Mouse (Mus musculus) midbrain, embryonic 15.5 days (tissue): Measurements from ENCODE around the gene Arhgap23. TPM values are rescaled to one million over a fixed set of nuclear protein-coding genes. Genes with fewer than 3 reads are reported as not detected.

Source experiments
- ATAC-seq: fragments of 200-750 bp; cut with Nextera tagmentation; replicated peaks from 2 replicates; pipeline ENCODE4 v1.8.0; 2017; ENCODE audit warnings: moderate TSS enrichment
- H3K27ac ChIP-seq: fragments of 300-500 bp; sonication (generic); 2 replicates; pipeline ENCODE4 v1.5.1; 2015; ENCODE audit warnings: mild to moderate bottlenecking, inconsistent platforms
- H3K27me3 ChIP-seq: fragments of 300-500 bp; sonication (generic); replicated peaks from 2 replicates; pipeline ENCODE4 v1.6.1; 2015; ENCODE audit warnings: inconsistent platforms
- H3K36me3 ChIP-seq: fragments of 300-500 bp; sonication (generic); replicated peaks from 2 replicates; pipeline ENCODE4 v1.6.1; 2015; ENCODE audit warnings: inconsistent platforms
- H3K4me1 ChIP-seq: fragments of 300-500 bp; sonication (generic); 2 replicates; pipeline ENCODE4 v1.6.1; 2015; ENCODE audit warnings: inconsistent platforms
- H3K4me2 ChIP-seq: fragments of 300-500 bp; sonication (generic); 2 replicates; pipeline ENCODE4 v1.6.1; 2015; ENCODE audit warnings: inconsistent platforms, mild to moderate bottlenecking, moderate library complexity
- H3K4me3 ChIP-seq: fragments of 300-500 bp; sonication (generic); 2 replicates; pipeline ENCODE4 v1.5.1; 2015; ENCODE audit warnings: mild to moderate bottlenecking, inconsistent platforms
- H3K9ac ChIP-seq: fragments of 300-500 bp; sonication (generic); 2 replicates; pipeline ENCODE4 v1.6.1; 2015; ENCODE audit warnings: mild to moderate bottlenecking, inconsistent platforms
- H3K9me3 ChIP-seq: fragments of 300-500 bp; sonication (generic); 2 replicates; pipeline ENCODE4 v1.6.1; 2016; ENCODE audit warnings: inconsistent platforms
- WGBS: fragments of 180-500 bp; shearing (Covaris S2); methylation state at CpG from one replicate; pipeline ENCODE4 v1.1.7; 2015; ENCODE audit warnings: mixed read lengths; 5-methylcytosine and 5-hydroxymethylcytosine counted together
- polyA plus RNA-seq: library from polyadenylated mRNA; unstranded; fragments of >200 nt; fragmentation: Nextera tagmentation; extraction: Ambion mirVana; gene quantifications from 2 replicates; pipeline ENCODE4 v1.2.1, GENCODE M21; 2015

Gene Arhgap23
- polyA plus RNA-seq, 1 experiment from 2014 or later, result 10.9 TPM

GRCm38 (mm10) chr11:97521741-97522474, 106.6 kb downstream of the Arhgap23 start:
- 84% methylated on average over 29 of the region's 29 CpGs for WGBS
- H3K4me1 ChIP-seq, result peaks cover 15% of the 10 kb centered on the region
- no peak overlapping the region for H3K27ac ChIP-seq
- H3K4me3 ChIP-seq, result no peak overlapping the region
- peaks cover 53% of the 10 kb centered on the region for H3K36me3 ChIP-seq
- H3K9me3 ChIP-seq, result no peaks in the 10 kb centered on the region
- no peaks in the 10 kb centered on the region for H3K27me3 ChIP-seq
- no peak overlapping the region for H3K4me2 ChIP-seq
- no peak for ATAC-seq
- no peak overlapping the region for H3K9ac ChIP-seq

- Histone ChIP-seq H3K27ac (peak overlapping the region; percentile 60), H3K9ac (no peak overlapping the region)
These were observed 107.8 kb downstream of the Arhgap23 start for GRCm38 (mm10) chr11:97523107-97523506.

DNA sequence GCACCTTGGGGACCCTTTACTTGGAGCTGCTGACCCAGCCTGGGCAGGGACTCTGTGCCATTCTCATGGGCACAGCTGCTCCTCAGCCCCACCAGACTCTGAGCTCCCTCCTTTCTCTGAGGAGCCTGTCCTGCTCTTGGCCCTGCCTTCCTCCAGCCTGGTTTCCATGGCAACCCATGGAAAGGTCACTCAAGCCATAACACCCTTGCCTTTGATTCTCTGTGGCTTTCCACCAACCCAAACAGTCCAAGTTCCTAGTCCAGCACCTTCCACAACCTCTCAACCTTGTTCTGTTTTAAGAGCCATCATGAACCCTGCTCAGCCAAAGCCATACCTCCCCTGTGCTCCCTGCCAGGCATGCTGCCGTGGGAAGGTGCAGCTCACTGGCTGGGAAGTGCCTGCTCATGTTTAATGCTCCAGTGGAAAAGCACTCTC, 108.5 kb downstream of the Arhgap23 start:
- Histone ChIP-seq H3K4me3 (no peak overlapping the region), H3K27me3 (no peaks in the 10 kb centered on the region), H3K9ac (no peak overlapping the region), H3K4me1 (peaks cover 15% of the 10 kb centered on the region), H3K27ac (peak overlapping the region; percentile 60), H3K36me3 (peaks cover 48% of the 10 kb centered on the region), H3K9me3 (no peaks in the 10 kb centered on the region), H3K4me2 (0 out of 2 replicates have a peak overlapping the region, but pooled peaks have one; percentile 2)
- peak; percentile 44 for ATAC-seq
- 0% methylated on average over 1 of the region's 1 CpGs for WGBS

More at GRCm38 (mm10) chr11:97523107-97523506, 107.8 kb downstream of the Arhgap23 start:
- Histone ChIP-seq H3K4me1 (peaks cover 15% of the 10 kb centered on the region), H3K4me3 (no peak overlapping the region), H3K9me3 (no peaks in the 10 kb centered on the region), H3K4me2 (no peak overlapping the region), H3K36me3 (peaks cover 53% of the 10 kb centered on the region), H3K27me3 (no peaks in the 10 kb centered on the region)
- no peak for ATAC-seq
- WGBS, result 89% methylated on average over 14 of the region's 14 CpGs

GRCm38 (mm10) chr11:97524306-97524705, 109.0 kb downstream of the Arhgap23 start:
- Histone ChIP-seq H3K4me1 (peaks cover 15% of the 10 kb centered on the region), H3K4me2 (no peak overlapping the region), H3K27me3 (no peaks in the 10 kb centered on the region), H3K4me3 (no peak overlapping the region), H3K9ac (no peak overlapping the region), H3K9me3 (no peaks in the 10 kb centered on the region), H3K27ac (peak overlapping the region; percentile 60), H3K36me3 (peaks cover 43% of the 10 kb centered on the region)
- WGBS, result 64% methylated on average over 9 of the region's 9 CpGs
- ATAC-seq, result no peak

- no peaks in the 10 kb centered on the region for H3K9me3 ChIP-seq
- WGBS, result 94% methylated on average over 6 of the region's 6 CpGs
- no peak overlapping the region for H3K9ac ChIP-seq
- no peak overlapping the region for H3K4me2 ChIP-seq
- H3K27me3 ChIP-seq, result no peaks in the 10 kb centered on the region
- H3K27ac ChIP-seq, result peak overlapping the region; percentile 38; the same call in 1 of the 2 replicates
- H3K36me3 ChIP-seq, result peaks cover 41% of the 10 kb centered on the region
- no peak for ATAC-seq
- peaks cover 15% of the 10 kb centered on the region for H3K4me1 ChIP-seq
- H3K4me3 ChIP-seq, result no peak overlapping the region
These were observed 110.0 kb downstream of the Arhgap23 start for GRCm38 (mm10) chr11:97525313-97525712.

DNA sequence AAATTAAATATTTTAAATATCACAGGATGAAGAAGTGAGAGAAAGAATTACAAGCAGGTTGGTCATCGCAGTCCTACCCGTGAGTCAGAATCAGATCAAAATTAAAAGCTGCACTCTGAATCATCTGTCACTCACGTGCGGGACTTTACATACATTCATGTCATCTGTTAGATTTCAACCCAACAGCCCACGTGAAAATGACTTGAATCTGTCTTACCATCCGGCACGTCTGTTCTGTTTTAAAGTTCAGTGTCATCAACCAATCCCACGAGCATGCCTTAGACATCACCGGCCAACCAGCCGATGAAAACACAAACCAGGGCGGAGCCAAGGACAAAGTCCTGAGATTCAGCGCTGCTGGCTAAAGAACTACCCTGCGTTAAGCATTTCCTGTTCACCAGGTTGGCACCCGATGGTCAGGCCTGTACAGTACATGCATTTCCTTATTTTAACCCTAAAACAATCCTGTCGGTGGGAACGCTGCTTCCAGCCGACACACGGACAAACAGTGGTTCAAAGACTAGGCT, 113.0 kb downstream of the Arhgap23 start:
- Histone ChIP-seq H3K4me3 (no peak overlapping the region), H3K4me1 (peaks cover 31% of the 10 kb centered on the region), H3K27ac (no peak overlapping the region), H3K36me3 (peaks cover 21% of the 10 kb centered on the region), H3K9ac (no peak overlapping the region), H3K4me2 (no peak overlapping the region), H3K27me3 (peaks cover 5% of the 10 kb centered on the region; the same call in 1 of the 2 replicates), H3K9me3 (no peaks in the 10 kb centered on the region)
- no peak for ATAC-seq
- 84% methylated on average over 18 of the region's 18 CpGs for WGBS

- no peak overlapping the region for H3K4me3 ChIP-seq
- H3K27ac ChIP-seq, result no peak overlapping the region
- H3K36me3 ChIP-seq, result peaks cover 15% of the 10 kb centered on the region
- 86% methylated on average over 5 of the region's 6 CpGs for WGBS
- peaks cover 26% of the 10 kb centered on the region for H3K4me1 ChIP-seq
- no peak overlapping the region for H3K4me2 ChIP-seq
- no peaks in the 10 kb centered on the region for H3K9me3 ChIP-seq
- no peak overlapping the region for H3K9ac ChIP-seq
- no peak for ATAC-seq
- H3K27me3 ChIP-seq, result peaks cover 14% of the 10 kb centered on the region; the same call in 1 of the 2 replicates
These were observed 114.7 kb downstream of the Arhgap23 start for GRCm38 (mm10) chr11:97530069-97530468.

DNA sequence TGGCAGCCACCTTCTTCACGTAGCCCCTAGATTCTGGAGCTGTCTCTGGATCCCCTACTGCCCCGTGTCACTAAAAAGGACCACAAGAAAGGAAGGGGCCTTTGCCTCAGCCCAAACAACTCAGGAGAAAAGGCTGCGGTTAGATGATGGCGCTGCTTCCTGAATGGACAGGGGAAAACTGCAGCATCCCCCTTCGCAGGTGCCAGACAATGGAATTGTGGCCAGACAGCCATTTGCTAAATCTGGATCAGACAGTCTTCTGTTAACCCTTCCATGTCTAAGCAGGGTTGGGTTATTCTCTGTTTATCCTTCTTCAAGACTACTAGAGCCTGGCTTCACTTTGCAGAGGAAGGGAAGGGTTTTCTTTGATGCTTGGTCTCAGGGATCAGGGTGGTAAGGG, 115.6 kb downstream of the Arhgap23 start:
- H3K27ac ChIP-seq, result no peak overlapping the region
- H3K4me1 ChIP-seq, result peaks cover 27% of the 10 kb centered on the region
- ATAC-seq, result no peak
- H3K4me2 ChIP-seq, result no peak overlapping the region
- 0 out of 2 replicates have a peak overlapping the region, but pooled peaks have one; percentile 1 for H3K9ac ChIP-seq
- no peak overlapping the region for H3K4me3 ChIP-seq
- peaks cover 20% of the 10 kb centered on the region for H3K27me3 ChIP-seq
- H3K36me3 ChIP-seq, result peaks cover 7% of the 10 kb centered on the region
- no peaks in the 10 kb centered on the region for H3K9me3 ChIP-seq
- WGBS, result 67% methylated on average over 5 of the region's 5 CpGs

DNA sequence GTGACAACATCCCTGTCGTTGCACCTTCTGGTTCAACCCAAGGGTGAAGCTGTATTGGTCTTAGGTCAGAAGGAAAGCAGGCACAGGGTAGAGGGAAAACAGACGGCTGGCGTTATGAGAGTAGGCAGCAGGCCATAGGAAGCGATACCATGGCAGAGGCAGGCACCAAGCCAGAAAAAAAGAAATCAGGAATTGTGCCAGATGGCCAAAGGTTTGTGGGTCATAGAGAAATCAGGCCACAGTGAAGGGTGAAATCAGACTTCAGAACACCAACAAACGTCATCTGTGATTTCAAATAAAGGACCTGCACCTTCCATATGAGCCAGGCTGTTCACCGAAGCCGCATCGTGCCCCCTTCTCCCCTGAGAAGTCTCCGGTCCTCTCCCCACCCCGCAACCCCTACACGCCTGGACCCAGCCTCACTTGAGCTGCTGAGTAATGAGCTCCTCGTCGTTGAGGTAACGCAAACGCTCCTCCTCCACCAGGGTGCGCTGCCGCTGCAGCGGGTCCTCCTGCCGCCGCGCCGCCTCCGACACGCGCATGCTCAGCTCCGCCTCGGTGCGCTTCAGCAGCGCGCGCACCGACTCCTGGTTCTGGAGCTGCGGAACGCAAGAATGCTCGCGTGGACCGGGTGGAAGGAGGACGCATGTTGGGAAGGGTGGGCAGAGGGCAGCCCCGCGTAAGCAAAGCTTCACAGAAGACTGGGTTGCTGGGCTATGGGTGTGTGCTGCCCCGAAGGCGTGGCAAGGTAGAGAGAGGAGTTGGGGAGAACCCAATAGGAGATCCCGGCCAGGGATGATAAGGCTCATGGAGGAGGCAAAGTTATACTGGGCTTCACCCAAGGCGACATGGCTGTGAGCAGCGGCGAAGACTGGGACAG, 116.3 kb downstream of the Arhgap23 start:
- H3K27ac ChIP-seq, result peak overlapping the region; percentile 18; the same call in 1 of the 2 replicates
- peaks cover 3% of the 10 kb centered on the region for H3K36me3 ChIP-seq

GRCm38 (mm10) chr11:97532354-97532753, 117.0 kb downstream of the Arhgap23 start:
- Histone ChIP-seq H3K4me2 (peak overlapping the region; percentile 54; the same call in 1 of the 2 replicates), H3K9me3 (no peaks in the 10 kb centered on the region), H3K27me3 (peaks cover 27% of the 10 kb centered on the region), H3K4me3 (no peak overlapping the region), H3K36me3 (no peaks in the 10 kb centered on the region; the same call in none of the 2 replicates), H3K4me1 (peaks cover 40% of the 10 kb centered on the region), H3K9ac (no peak overlapping the region), H3K27ac (no peak overlapping the region)
- ATAC-seq, result no peak
- WGBS, result 22% methylated on average over 8 of the region's 8 CpGs

More for the DNA sequence above, 116.3 kb downstream of the Arhgap23 start:
- Histone ChIP-seq H3K4me3 (peak overlapping the region; percentile 25), H3K4me2 (peak overlapping the region; percentile 54), H3K9me3 (no peaks in the 10 kb centered on the region), H3K4me1 (peaks cover 32% of the 10 kb centered on the region), H3K27me3 (peaks cover 27% of the 10 kb centered on the region), H3K9ac (0 out of 2 replicates have a peak overlapping the region, but pooled peaks have one; percentile 25)
- WGBS, result 8% methylated on average over 46 of the region's 46 CpGs
- ATAC-seq, result peak; percentile 65

DNA sequence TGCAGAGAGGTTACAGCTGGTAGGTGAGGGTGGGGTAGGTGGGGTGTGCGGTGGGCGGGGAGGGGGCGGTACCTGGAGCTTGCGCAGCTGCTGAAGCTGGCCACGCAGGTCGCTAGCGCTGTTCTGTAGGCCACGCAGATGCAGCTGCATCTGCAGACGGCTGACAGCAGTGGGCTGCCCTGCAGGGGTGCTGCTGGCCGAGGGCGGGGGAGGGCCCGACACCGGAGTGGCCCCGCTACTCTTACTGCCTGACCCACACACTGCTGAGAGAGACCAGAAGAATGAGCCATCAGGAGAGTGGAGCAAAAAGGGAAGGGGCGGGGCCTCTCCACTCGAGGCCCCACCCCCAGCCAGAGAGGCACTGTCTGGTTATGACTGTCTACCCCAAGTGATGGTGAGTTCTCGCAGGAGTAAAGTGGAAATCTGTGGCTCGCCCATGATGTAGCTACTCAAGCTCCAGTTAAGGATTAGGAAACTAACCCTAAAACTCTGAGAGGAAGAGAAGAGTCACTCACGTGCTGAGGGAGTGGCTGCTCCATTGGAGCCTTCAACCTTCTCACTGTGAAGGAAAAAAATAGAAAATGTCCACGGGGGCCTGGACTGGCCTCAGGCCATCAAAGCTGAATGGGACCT, 117.7 kb downstream of the Arhgap23 start:
- Histone ChIP-seq H3K4me2 (no peak overlapping the region), H3K4me3 (no peak overlapping the region), H3K9me3 (no peaks in the 10 kb centered on the region), H3K36me3 (no peaks in the 10 kb centered on the region; the same call in none of the 2 replicates), H3K27ac (no peak overlapping the region), H3K9ac (no peak overlapping the region), H3K27me3 (peaks cover 27% of the 10 kb centered on the region), H3K4me1 (peaks cover 45% of the 10 kb centered on the region)
- peak; percentile 35; the same call in 1 of the 2 replicates for ATAC-seq
- WGBS, result 13% methylated on average over 19 of the region's 20 CpGs
